Mouse (Mus musculus) limb, embryonic 13.5 days (tissue): ENCODE results near the gene Tent4a. TPM values are rescaled to one million over a fixed set of nuclear protein-coding genes. Genes with fewer than 3 reads are reported as not detected.
A peak's percentile ranks its signal among the peaks of the same experiment; 100 is the strongest.
"Not testable (repeated sequence)": the region's sequence is repeated elsewhere in the genome, so short reads cannot be mapped to it uniquely, and the experiment has no call there.

Experiments used
- ATAC-seq: fragments of 200-750 bp; cut with Nextera tagmentation; 2 replicates; pipeline ENCODE4 v1.8.0; 2017; ENCODE audit warnings: low read depth, moderate number of reproducible peaks, moderate TSS enrichment; ENCODE audit not compliant: low FRiP score
- H3K27ac ChIP-seq: fragments of 300-500 bp; sonication (generic); 2 replicates; pipeline ENCODE4 v1.5.1; 2015; ENCODE audit warnings: inconsistent platforms, mild to moderate bottlenecking, moderate library complexity
- H3K27me3 ChIP-seq: fragments of 300-500 bp; sonication (generic); 2 replicates; pipeline ENCODE4 v1.6.1; 2015; ENCODE audit warnings: mild to moderate bottlenecking, inconsistent platforms
- H3K36me3 ChIP-seq: fragments of 300-500 bp; sonication (generic); 2 replicates; pipeline ENCODE4 v1.6.1; 2015; ENCODE audit warnings: inconsistent platforms, mild to moderate bottlenecking, moderate library complexity
- H3K4me1 ChIP-seq: fragments of 300-500 bp; sonication (generic); 2 replicates; pipeline ENCODE4 v1.6.1; 2015; ENCODE audit warnings: inconsistent platforms
- H3K4me2 ChIP-seq: fragments of 300-500 bp; sonication (generic); replicated peaks from 2 replicates; pipeline ENCODE4 v1.6.1; 2015; ENCODE audit warnings: inconsistent platforms, mild to moderate bottlenecking, moderate library complexity
- H3K4me3 ChIP-seq: fragments of 300-500 bp; sonication (generic); 2 replicates; pipeline ENCODE4 v1.5.1; 2015; ENCODE audit warnings: moderate library complexity, mild to moderate bottlenecking, inconsistent platforms
- H3K9ac ChIP-seq: fragments of 300-500 bp; sonication (generic); 2 replicates; pipeline ENCODE4 v1.6.1; 2015; ENCODE audit warnings: mild to moderate bottlenecking, inconsistent platforms
- H3K9me3 ChIP-seq: fragments of 300-500 bp; sonication (generic); 2 replicates; pipeline ENCODE4 v1.6.1; 2016; ENCODE audit warnings: inconsistent platforms
- WGBS: fragments of 180-500 bp; shearing (Covaris S2); methylation state at CpG from one replicate; pipeline ENCODE4 v1.1.7; 2015; 5-methylcytosine and 5-hydroxymethylcytosine counted together
- polyA plus RNA-seq: library from polyadenylated mRNA; unstranded; fragments of >200 nt; fragmentation: Nextera tagmentation; extraction: Ambion mirVana; gene quantifications from 2 replicates; pipeline ENCODE4 v1.2.1, GENCODE M21; 2015

The Tent4a gene
- 6.3 and 6.7 TPM in 2 replicates for polyA plus RNA-seq

GRCm38 (mm10) chr13:69534334-69534653 is at the start of gene Tent4a:
Tent4a (minus strand) TSS chr13:69534617.
- peaks cover 12% of the 10 kb centered on the region for H3K36me3 ChIP-seq
- no peaks in the 10 kb centered on the region for H3K27me3 ChIP-seq
- peak within 1 kb of the TSS; percentile 89 for H3K4me2 ChIP-seq
- peak; percentile 83 for ATAC-seq
- peak within 1 kb of the TSS; percentile 95 for H3K4me3 ChIP-seq
- H3K9ac ChIP-seq: peak within 1 kb of the TSS; percentile 92
- H3K27ac ChIP-seq: peak within 1 kb of the TSS; percentile 95
- 0% methylated on average over 21 of the region's 57 CpGs for WGBS
- no peaks in the 10 kb centered on the region for H3K9me3 ChIP-seq
- peaks cover 53% of the 10 kb centered on the region for H3K4me1 ChIP-seq

GRCm38 (mm10) chr13:69583591-69583990 is 49.2 kb upstream of the Tent4a start:
- no peak for ATAC-seq
- no peak overlapping the region for H3K27ac ChIP-seq
- 93% methylated on average over 6 of the region's 6 CpGs for WGBS
- H3K4me3 ChIP-seq: no peak overlapping the region
- H3K4me2 ChIP-seq: no peak overlapping the region
- no peaks in the 10 kb centered on the region for H3K4me1 ChIP-seq
- no peaks in the 10 kb centered on the region for H3K36me3 ChIP-seq
- H3K9ac ChIP-seq: no peak overlapping the region
- H3K9me3 ChIP-seq: no peaks in the 10 kb centered on the region
- H3K27me3 ChIP-seq: no peaks in the 10 kb centered on the region

GRCm38 (mm10) chr13:69582411-69582810 is 48.0 kb upstream of the Tent4a start:
- no peak for ATAC-seq
- no peak overlapping the region for H3K4me3 ChIP-seq
- no peak overlapping the region for H3K27ac ChIP-seq
- no peaks in the 10 kb centered on the region for H3K27me3 ChIP-seq
- no peaks in the 10 kb centered on the region for H3K9me3 ChIP-seq
- no peak overlapping the region for H3K9ac ChIP-seq
- no peak overlapping the region for H3K4me2 ChIP-seq
- no peaks in the 10 kb centered on the region for H3K36me3 ChIP-seq
- no peaks in the 10 kb centered on the region for H3K4me1 ChIP-seq
- 88% methylated on average over 6 of the region's 6 CpGs for WGBS

GRCm38 (mm10) chr13:69577181-69577834 is 42.9 kb upstream of the Tent4a start:
- Histone ChIP-seq H3K27ac (no peak overlapping the region), H3K4me3 (no peak overlapping the region), H3K9me3 (no peaks in the 10 kb centered on the region), H3K4me1 (no peaks in the 10 kb centered on the region), H3K36me3 (no peaks in the 10 kb centered on the region), H3K4me2 (no peak overlapping the region), H3K9ac (no peak overlapping the region), H3K27me3 (no peaks in the 10 kb centered on the region)
- no peak for ATAC-seq
- WGBS: 90% methylated on average over 16 of the region's 16 CpGs

- Histone ChIP-seq H3K4me1 (no peaks in the 10 kb centered on the region), H3K27me3 (no peaks in the 10 kb centered on the region), H3K36me3 (no peaks in the 10 kb centered on the region), H3K27ac (no peak overlapping the region), H3K9me3 (no peaks in the 10 kb centered on the region), H3K4me2 (no peak overlapping the region), H3K9ac (no peak overlapping the region), H3K4me3 (no peak overlapping the region)
- 64% methylated on average over 11 of the region's 11 CpGs for WGBS
- ATAC-seq: no peak
Measured at GRCm38 (mm10) chr13:69576676-69577075, 42.3 kb upstream of the Tent4a start.

GRCm38 (mm10) chr13:69572594-69572993 is 38.2 kb upstream of the Tent4a start:
- no peak for ATAC-seq
- no peaks in the 10 kb centered on the region for H3K9me3 ChIP-seq
- 91% methylated on average over 3 of the region's 3 CpGs for WGBS
- H3K4me2 ChIP-seq: no peak overlapping the region
- no peak overlapping the region for H3K9ac ChIP-seq
- H3K27me3 ChIP-seq: no peaks in the 10 kb centered on the region
- H3K36me3 ChIP-seq: no peaks in the 10 kb centered on the region
- no peaks in the 10 kb centered on the region for H3K4me1 ChIP-seq
- no peak overlapping the region for H3K27ac ChIP-seq
- no peak overlapping the region for H3K4me3 ChIP-seq

- WGBS: 84% methylated on average over 9 of the region's 9 CpGs
- no peak for ATAC-seq
- no peak overlapping the region for H3K4me2 ChIP-seq
- no peak overlapping the region for H3K9ac ChIP-seq
- no peak overlapping the region for H3K4me3 ChIP-seq
- H3K4me1 ChIP-seq: no peaks in the 10 kb centered on the region
- H3K9me3 ChIP-seq: no peaks in the 10 kb centered on the region
- H3K27me3 ChIP-seq: no peaks in the 10 kb centered on the region
- no peak overlapping the region for H3K27ac ChIP-seq
- no peaks in the 10 kb centered on the region for H3K36me3 ChIP-seq
Measured at GRCm38 (mm10) chr13:69569201-69569600, 34.8 kb upstream of the Tent4a start.

- H3K36me3 ChIP-seq, H3K9ac ChIP-seq, H3K4me1 ChIP-seq, H3K27me3 ChIP-seq, H3K27ac ChIP-seq, ATAC-seq, H3K4me2 ChIP-seq, H3K4me3 ChIP-seq, H3K9me3 ChIP-seq: not testable (repeated sequence)
- 90% methylated on average over 4 of the region's 4 CpGs for WGBS
Measured at GRCm38 (mm10) chr13:69565401-69565800, 31.0 kb upstream of the Tent4a start.

- no peaks in the 10 kb centered on the region for H3K4me1 ChIP-seq
- H3K36me3 ChIP-seq: no peaks in the 10 kb centered on the region
- no peaks in the 10 kb centered on the region for H3K9me3 ChIP-seq
- H3K4me3 ChIP-seq: no peak overlapping the region
- no peak for ATAC-seq
- H3K27me3 ChIP-seq: no peaks in the 10 kb centered on the region
- no peak overlapping the region for H3K4me2 ChIP-seq
- no peak overlapping the region for H3K27ac ChIP-seq
- no peak overlapping the region for H3K9ac ChIP-seq
Measured at GRCm38 (mm10) chr13:69564573-69564972, 30.2 kb upstream of the Tent4a start.

GRCm38 (mm10) chr13:69563905-69564304 is 29.5 kb upstream of the Tent4a start:
- no peaks in the 10 kb centered on the region for H3K4me1 ChIP-seq
- ATAC-seq: no peak
- no peak overlapping the region for H3K4me2 ChIP-seq
- H3K36me3 ChIP-seq: no peaks in the 10 kb centered on the region
- no peak overlapping the region for H3K4me3 ChIP-seq
- WGBS: 63% methylated on average over 3 of the region's 3 CpGs
- H3K9me3 ChIP-seq: no peaks in the 10 kb centered on the region
- no peak overlapping the region for H3K9ac ChIP-seq
- H3K27ac ChIP-seq: no peak overlapping the region
- no peaks in the 10 kb centered on the region for H3K27me3 ChIP-seq

- Histone ChIP-seq H3K4me2 (no peak overlapping the region), H3K27ac (no peak overlapping the region), H3K27me3 (no peaks in the 10 kb centered on the region), H3K9me3 (no peaks in the 10 kb centered on the region), H3K9ac (no peak overlapping the region), H3K4me1 (no peaks in the 10 kb centered on the region), H3K36me3 (no peaks in the 10 kb centered on the region), H3K4me3 (no peak overlapping the region)
- no peak for ATAC-seq
- WGBS: 73% methylated on average over 12 of the region's 12 CpGs
Measured at GRCm38 (mm10) chr13:69562654-69563574, 28.5 kb upstream of the Tent4a start.

- no peaks in the 10 kb centered on the region for H3K27me3 ChIP-seq
- 84% methylated on average over 9 of the region's 9 CpGs for WGBS
- no peak for ATAC-seq
- no peak overlapping the region for H3K9ac ChIP-seq
- no peaks in the 10 kb centered on the region for H3K9me3 ChIP-seq
- no peaks in the 10 kb centered on the region for H3K4me1 ChIP-seq
- no peak overlapping the region for H3K4me2 ChIP-seq
- H3K36me3 ChIP-seq: no peaks in the 10 kb centered on the region
- no peak overlapping the region for H3K27ac ChIP-seq
- no peak overlapping the region for H3K4me3 ChIP-seq
Measured at GRCm38 (mm10) chr13:69562004-69562403, 27.6 kb upstream of the Tent4a start.
